Mouse (Mus musculus) intestine, postnatal 0 days (tissue): Measurements from ENCODE around the gene Wdr90. TPM values are rescaled to one million over a fixed set of nuclear protein-coding genes. Genes with fewer than 3 reads are reported as not detected.

Experiments used
- ATAC-seq: fragments of 200-750 bp; cut with Nextera tagmentation; 2 replicates; pipeline ENCODE4 v1.8.0; 2017; ENCODE audit warnings: mild to moderate bottlenecking, moderate TSS enrichment, moderate library complexity
- H3K27ac ChIP-seq: fragments of 300-500 bp; sonication (generic); 2 replicates; pipeline ENCODE4 v1.5.1; 2014; ENCODE audit warnings: mild to moderate bottlenecking, low read depth, low read length, moderate library complexity
- H3K27me3 ChIP-seq: fragments of 300-500 bp; sonication (generic); replicated peaks from 2 replicates; pipeline ENCODE4 v1.6.1; 2014; ENCODE audit warnings: low read length, mixed read lengths; ENCODE audit not compliant: control insufficient read depth, insufficient read depth
- H3K36me3 ChIP-seq: fragments of 300-500 bp; sonication (generic); 2 replicates; pipeline ENCODE4 v1.6.1; 2014; ENCODE audit warnings: mild to moderate bottlenecking, moderate library complexity; ENCODE audit not compliant: control insufficient read depth, insufficient read depth
- H3K4me1 ChIP-seq: fragments of 300-500 bp; sonication (generic); replicated peaks from 2 replicates; pipeline ENCODE4 v1.6.1; 2014; ENCODE audit warnings: antibody characterized with exemption, low read length, mixed read lengths; ENCODE audit not compliant: control insufficient read depth, insufficient read depth
- H3K4me2 ChIP-seq: fragments of 300-500 bp; sonication (generic); replicated peaks from 2 replicates; pipeline ENCODE4 v1.6.1; 2014; ENCODE audit warnings: low read depth, mild to moderate bottlenecking, moderate library complexity
- H3K4me3 ChIP-seq: fragments of 300-500 bp; sonication (generic); 2 replicates; pipeline ENCODE4 v1.5.1; 2014; ENCODE audit warnings: low read depth, low read length
- H3K9ac ChIP-seq: fragments of 300-500 bp; sonication (generic); 2 replicates; pipeline ENCODE4 v1.6.1; 2014; ENCODE audit warnings: mild to moderate bottlenecking, low read depth, low read length
- H3K9me3 ChIP-seq: fragments of 300-500 bp; sonication (generic); 2 replicates; pipeline ENCODE4 v1.6.1; 2016; ENCODE audit warnings: mixed run types; ENCODE audit not compliant: control insufficient read depth
- CTCF ChIP-seq: sonication (generic); IDR thresholded peaks from 2 replicates; pipeline ENCODE4 v1.5.1; 2016; ENCODE audit warnings: low read depth, mild to moderate bottlenecking, control low read depth, antibody characterized with exemption, moderate library complexity
- WGBS: fragments of 180-500 bp; shearing (Covaris S2); extraction: QIAGEN DNeasy Blood & Tissue Kit; methylation state at CpG from one replicate; pipeline ENCODE4 v1.1.7; 2014; 5-methylcytosine and 5-hydroxymethylcytosine counted together
- polyA plus RNA-seq: library from polyadenylated mRNA; unstranded; fragments of >200 nt; fragmentation: Nextera tagmentation; extraction: Ambion mirVana; gene quantifications from 2 replicates; pipeline ENCODE4 v1.2.1, GENCODE M21; 2015

Wdr90 gene
- polyA plus RNA-seq, 1 experiment from 2014 or later = 2.5 TPM

DNA sequence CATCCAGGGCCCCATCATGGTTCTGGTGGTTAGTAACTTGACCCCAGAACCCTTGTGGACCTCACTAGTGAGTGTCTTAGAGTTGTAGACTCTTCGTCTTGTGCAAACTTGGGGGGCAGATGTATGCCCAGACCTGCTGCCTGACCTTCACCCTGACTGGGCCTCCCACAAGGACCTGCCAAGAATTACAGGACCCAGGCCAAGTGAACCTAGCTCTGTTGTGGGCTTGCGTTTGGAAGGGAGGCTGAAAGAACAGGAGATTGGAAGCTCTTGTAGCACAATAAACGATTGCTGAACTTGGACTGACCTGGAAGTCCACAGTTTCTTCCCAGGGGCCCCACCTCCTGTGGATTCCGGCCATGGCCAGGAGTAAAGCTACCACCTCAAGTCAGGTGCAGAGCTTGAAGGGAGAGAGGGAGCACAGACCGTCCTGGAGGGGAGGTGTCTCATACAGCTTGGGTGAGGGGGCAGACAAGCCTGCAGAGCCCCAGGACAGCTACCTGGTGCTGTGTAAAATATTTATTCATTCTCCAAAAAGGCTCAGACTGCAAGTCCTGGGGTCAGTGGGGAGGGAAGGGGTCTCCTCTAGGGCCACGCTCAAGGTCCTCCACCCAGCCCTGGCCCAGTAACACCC, 27.2 kb downstream of the Wdr90 start:
- Histone ChIP-seq H3K27ac (peak overlapping the region; percentile 98), H3K36me3 (peaks cover 32% of the 10 kb centered on the region), H3K4me3 (peak overlapping the region; percentile 76), H3K9me3 (no peaks in the 10 kb centered on the region), H3K4me1 (peaks cover 11% of the 10 kb centered on the region; the same call in 1 of the 2 replicates), H3K9ac (peak overlapping the region; percentile 78), H3K27me3 (no peaks in the 10 kb centered on the region), H3K4me2 (peak overlapping the region; percentile 93)
- no peak for ATAC-seq
- WGBS = 18% methylated on average over 6 of the region's 6 CpGs
- no peak for TF ChIP-seq CTCF

DNA sequence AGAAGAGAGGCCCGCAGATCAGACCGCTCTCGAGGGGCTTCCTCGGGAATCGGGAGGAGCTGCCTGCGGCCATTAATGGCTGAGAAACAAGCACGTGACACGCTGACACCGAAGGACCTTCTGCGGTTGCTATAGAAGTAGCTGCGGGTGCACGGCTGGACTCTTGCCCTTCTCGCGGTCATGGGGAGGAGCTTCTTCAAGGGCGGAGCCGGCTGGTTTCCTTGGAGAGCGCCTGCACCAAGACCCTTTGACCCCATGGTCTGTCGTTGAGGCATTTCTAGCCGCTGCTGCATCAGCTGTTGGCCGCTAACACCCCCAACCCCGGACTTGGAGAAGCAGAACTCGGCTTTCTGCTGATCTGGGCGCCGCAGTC, 28.0 kb downstream of the Wdr90 start, which contains the start of gene Stub1:
Stub1 (minus strand) TSS at position 114 of the 373 bp plus-strand sequence.
- TF ChIP-seq CTCF = 0 out of 2 replicates have a peak, but pooled peaks have one; percentile 7
- H3K9ac ChIP-seq = peak within 1 kb of the TSS; percentile 78
- peaks cover 11% of the 10 kb centered on the region; the same call in 1 of the 2 replicates for H3K4me1 ChIP-seq
- H3K4me3 ChIP-seq = peak within 1 kb of the TSS; percentile 76
- peak within 1 kb of the TSS; percentile 93 for H3K4me2 ChIP-seq
- H3K27me3 ChIP-seq = no peaks in the 10 kb centered on the region
- ATAC-seq = peak; percentile 78
- H3K36me3 ChIP-seq = peaks cover 32% of the 10 kb centered on the region
- H3K27ac ChIP-seq = peak within 1 kb of the TSS; percentile 98
- WGBS = under 1% methylated on average over 24 of the region's 24 CpGs
- no peaks in the 10 kb centered on the region for H3K9me3 ChIP-seq

DNA sequence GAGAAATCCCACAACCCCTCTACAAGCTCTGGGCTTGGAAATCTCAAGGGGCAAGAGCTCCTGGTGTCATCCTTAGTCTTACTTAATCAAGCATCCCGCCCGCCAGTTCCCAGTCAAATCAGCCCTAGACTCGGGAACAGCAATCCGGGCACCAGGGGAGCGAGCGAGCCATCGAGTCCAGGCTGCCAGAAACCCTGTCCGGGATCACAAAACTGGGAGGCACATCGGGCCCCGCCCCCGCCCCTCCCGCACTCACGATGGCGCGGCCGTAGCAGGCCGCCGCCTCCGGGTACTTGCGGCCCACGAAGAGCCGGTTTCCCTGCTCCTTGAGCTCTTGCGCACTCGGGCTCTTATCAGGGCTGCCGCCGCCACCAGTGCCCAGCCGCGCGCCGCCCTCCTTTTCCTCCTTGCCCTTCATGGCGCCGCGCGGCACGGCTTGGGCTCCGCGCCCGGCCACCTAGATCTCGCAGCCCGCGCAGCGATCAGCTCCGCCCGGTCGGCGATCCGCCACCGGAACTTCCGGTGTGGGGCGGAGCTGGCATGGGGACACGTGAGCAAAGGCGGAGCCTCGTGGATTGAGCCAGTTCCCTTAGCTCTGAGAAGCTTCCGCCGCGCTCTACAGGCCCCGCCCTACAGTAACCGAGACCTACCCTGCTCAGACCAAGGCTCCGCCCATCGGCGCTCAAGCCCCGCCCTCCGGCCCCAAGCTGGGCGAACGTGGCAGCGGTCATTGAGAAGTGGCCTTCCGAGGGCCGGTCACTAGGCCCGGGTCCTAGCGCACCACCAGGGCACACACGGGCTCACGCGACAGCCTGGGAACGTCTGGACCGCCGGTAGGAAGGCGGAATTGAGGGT, 28.6 kb downstream of the Wdr90 start:
- Histone ChIP-seq H3K36me3 (peaks cover 28% of the 10 kb centered on the region), H3K4me2 (peak overlapping the region; percentile 93), H3K9me3 (no peaks in the 10 kb centered on the region), H3K27me3 (no peaks in the 10 kb centered on the region), H3K4me1 (peaks cover 11% of the 10 kb centered on the region; the same call in 1 of the 2 replicates), H3K27ac (peak overlapping the region; percentile 98), H3K9ac (peak overlapping the region; percentile 78), H3K4me3 (peak overlapping the region; percentile 76)
- peak; percentile 87 for ATAC-seq
- WGBS = under 1% methylated on average over 72 of the region's 77 CpGs
- 0 out of 2 replicates have a peak, but pooled peaks have one; percentile 14 for TF ChIP-seq CTCF

DNA sequence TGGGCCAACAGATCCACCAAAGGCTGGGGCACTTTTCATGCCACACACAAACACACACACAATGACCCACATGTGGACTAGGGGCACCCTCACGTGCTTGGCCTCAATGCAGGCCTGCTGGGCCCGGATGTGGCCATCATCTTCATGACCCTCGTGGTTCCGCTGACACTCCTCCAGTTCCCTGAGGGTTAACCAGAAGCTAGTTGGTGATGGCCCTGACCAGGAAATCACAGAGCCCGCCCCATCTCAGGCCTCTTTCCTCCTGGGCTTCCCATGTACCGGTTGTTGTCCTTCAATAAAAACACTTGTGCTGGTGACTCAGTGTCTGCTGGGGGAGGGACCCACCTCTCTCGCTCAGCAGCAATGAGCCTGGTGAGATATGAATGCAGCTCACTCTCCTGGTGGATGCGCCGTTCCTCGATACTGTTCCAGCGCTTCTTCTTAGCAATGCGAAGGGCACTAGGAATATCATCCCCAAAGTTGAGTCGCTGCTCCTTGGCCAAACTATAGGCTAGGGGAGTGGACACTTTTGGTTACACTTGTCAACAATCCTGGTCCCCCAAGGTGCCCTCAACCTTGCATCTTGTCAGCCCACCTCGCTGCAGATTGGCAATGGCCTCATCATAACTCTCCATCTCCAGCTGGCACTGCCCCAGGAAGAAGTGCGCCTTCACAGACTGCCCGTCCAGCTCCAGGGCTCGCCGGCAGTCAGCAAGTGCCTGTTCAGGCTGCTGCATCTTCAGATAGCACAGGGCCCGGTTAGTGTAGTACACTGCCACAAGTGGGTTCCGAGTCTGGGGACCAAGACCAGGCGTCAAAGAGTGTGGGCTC, 29.6 kb downstream of the Wdr90 start:
- TF ChIP-seq CTCF = no peak
- H3K27ac ChIP-seq = peak overlapping the region; percentile 98
- H3K9me3 ChIP-seq = no peaks in the 10 kb centered on the region
- H3K36me3 ChIP-seq = peaks cover 37% of the 10 kb centered on the region
- ATAC-seq = no peak
- H3K4me1 ChIP-seq = peaks cover 11% of the 10 kb centered on the region; the same call in 1 of the 2 replicates
- peak overlapping the region; percentile 78 for H3K9ac ChIP-seq
- peak overlapping the region; percentile 76 for H3K4me3 ChIP-seq
- peak overlapping the region; percentile 93 for H3K4me2 ChIP-seq
- no peaks in the 10 kb centered on the region for H3K27me3 ChIP-seq
- WGBS = 32% methylated on average over 21 of the region's 21 CpGs

DNA sequence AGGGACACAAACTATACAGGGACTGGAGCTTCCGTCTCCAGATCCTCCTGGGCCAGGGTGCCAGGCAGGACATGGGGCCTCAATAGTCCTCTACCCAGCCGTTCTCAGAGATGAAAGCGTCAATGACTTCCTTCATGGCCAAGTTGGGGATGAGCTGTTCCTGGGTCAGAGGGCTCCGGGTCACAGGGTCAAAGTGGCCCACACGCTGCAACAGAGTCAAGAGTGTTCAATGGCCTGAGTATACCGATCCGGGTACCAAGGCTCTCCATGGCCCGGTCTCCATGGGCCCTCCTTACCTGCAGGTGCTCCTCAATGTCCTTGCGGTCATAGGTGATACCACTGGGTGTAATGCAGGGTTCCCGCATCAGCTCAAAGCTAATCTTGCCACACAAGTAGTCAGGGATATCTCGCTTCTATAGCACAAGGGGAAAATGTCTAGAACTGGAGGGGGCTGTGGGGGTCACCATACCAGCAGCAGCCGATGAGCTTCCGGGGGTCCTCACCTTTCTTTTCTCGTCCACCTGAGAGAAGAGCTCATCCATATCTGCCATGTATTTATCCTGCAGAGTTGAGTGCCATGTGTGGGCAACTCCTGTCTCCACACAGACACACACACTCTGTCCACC, 30.4 kb downstream of the Wdr90 start:
- Histone ChIP-seq H3K9ac (no peak overlapping the region), H3K27me3 (no peaks in the 10 kb centered on the region), H3K27ac (peak overlapping the region; percentile 50; the same call in 1 of the 2 replicates), H3K36me3 (peaks cover 43% of the 10 kb centered on the region), H3K9me3 (no peaks in the 10 kb centered on the region), H3K4me2 (peak overlapping the region; percentile 93), H3K4me3 (no peak overlapping the region), H3K4me1 (peaks cover 9% of the 10 kb centered on the region; the same call in 1 of the 2 replicates)
- TF ChIP-seq CTCF = no peak
- no peak for ATAC-seq
- whole genome bisulfite sequencing = 81% methylated on average over 14 of the region's 14 CpGs
